Mouse (Mus musculus) testis, adult 2 months (tissue): ENCODE results near the gene Lysmd4.

Source experiments
- CTCF ChIP-seq: fragments of 200-500 bp; IDR thresholded peaks from 2 replicates; pipeline ENCODE4 v1.5.1; 2012; ENCODE audit warnings: low read depth, mild to moderate bottlenecking, inconsistent platforms, low read length, moderate library complexity; ENCODE audit not compliant: control insufficient read depth, insufficient read depth, insufficient replicate concordance
- POLR2A ChIP-seq: fragments of 200-500 bp; IDR thresholded peaks from 2 replicates; pipeline ENCODE4 v1.6.1; 2012; ENCODE audit warnings: low read depth, mild to moderate bottlenecking, inconsistent platforms, low read length, moderate library complexity; ENCODE audit not compliant: control insufficient read depth

DNA sequence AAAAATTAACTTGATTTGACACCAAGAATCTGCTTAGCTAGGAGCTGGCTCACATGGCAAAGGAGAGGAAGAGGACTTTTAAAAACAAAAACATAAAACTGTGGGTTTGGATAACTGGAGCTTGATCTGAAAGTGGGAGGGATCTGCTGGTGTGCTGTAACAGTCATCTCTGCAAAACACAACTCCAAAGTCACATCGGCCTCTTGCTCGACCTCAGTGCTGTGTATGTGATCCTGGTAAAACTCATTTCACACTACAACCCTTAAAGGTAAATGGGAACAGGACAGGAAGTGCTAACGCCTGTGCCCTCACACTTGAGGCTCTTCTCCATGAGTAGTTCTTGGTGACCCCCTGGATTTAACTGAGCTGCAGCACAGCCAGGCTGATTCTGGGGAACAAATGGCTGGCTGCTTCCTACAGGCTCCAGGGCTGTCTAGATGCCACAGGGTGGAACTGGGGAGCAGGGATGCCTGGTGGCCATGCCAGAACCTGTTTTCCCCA lies 8.3 kb downstream of the Lysmd4 start:
- TF ChIP-seq POLR2A, result no peak
- no peak for TF ChIP-seq CTCF
